Mouse (Mus musculus): Measurements from ENCODE around the gene Gm4131. TPM values are rescaled to one million over a fixed set of nuclear protein-coding genes. Genes with fewer than 3 reads are reported as not detected.

Gm4131 gene
- total RNA-seq, 1 experiment: not detected

DNA sequence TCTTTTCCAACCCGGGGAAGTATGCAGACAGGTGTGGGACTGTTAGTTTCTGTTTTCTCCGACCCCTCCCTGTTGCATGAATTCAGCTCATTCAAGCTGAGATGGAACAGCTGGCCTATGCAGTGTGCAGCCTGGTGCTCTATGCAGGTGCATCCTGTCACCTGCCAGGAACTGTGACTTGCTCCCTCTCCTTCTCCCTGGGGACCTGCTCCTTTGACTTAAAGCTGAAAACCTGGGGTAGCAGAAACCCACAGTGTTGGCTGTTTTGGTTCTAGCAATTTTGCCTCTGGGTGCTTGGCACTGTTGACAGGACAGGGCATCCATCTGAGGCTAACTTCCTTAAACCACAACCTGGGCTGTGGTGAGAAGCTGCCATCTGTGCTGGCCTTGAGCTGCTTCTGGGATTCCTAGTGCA is 141.4 kb downstream of the Gm4131 start:
- in situ Hi-C loops (cut with MboI; ENCODE audit: low sequenced_read_pairs in 2 of 2, unreplicated experiment in 2 of 2): no loop called here

DNA sequence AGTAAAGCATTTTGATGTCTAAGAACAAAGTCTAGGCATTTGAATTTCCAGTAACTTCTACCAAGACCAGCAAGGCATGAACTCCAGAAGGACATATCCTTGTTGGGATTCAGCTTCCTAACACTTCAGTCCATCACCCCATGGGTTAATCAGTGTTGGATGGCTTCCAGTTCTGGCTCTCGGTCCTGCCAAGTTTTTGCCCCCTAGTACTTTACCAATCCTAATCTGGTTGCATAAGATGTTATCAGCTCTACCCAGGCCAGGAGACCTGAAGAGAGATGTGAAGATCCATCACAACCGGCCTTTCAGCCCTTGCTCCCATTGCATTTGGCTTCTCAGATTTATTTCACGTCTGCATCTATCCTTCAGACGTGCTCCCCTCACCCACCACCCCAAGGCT is 144.5 kb downstream of the Gm4131 start:
- no peak for DNase-seq (ENCODE audit: low read depth, low spot score)
- in situ Hi-C loops (cut with MboI; ENCODE audit: low sequenced_read_pairs in 2 of 2, unreplicated experiment in 2 of 2): no loop called here
- no peak for TF ChIP-seq HCFC1 (IDR thresholded peaks at IDR 0.05; ENCODE audit: borderline replicate concordance, insufficient read depth, low read length)
- Histone ChIP-seq H3K36me3 (ENCODE audit: control insufficient read depth, insufficient read depth, low read length, poor library complexity, severe bottlenecking) (no peaks in the 10 kb centered on the region), H3K9ac (ENCODE audit: insufficient read depth, low read depth, low read length, poor library complexity, severe bottlenecking) (no peak overlapping the region), H3K9me3 (ENCODE audit: control insufficient read depth, insufficient read depth, low read depth, low read length) (no peaks in the 10 kb centered on the region), H3K4me3 (ENCODE audit: insufficient read depth in 1 of 2, low read depth in 1 of 2, low read length in 2 of 2, poor library complexity in 1 of 2, severe bottlenecking in 1 of 2) (no peak overlapping the region), H3K4me1 (ENCODE audit: control insufficient read depth in 2 of 2, insufficient read depth in 2 of 2, low read length in 2 of 2, poor library complexity in 1 of 2) (no peaks in the 10 kb centered on the region), H3K27ac (ENCODE audit: insufficient read depth, low read depth, low read length, poor library complexity, severe bottlenecking) (no peak overlapping the region)

More for the DNA sequence above, 141.4 kb downstream of the Gm4131 start:
- DNase-seq (ENCODE audit: low read depth, low spot score): no peak
- no peak overlapping the region for H3K9ac ChIP-seq (ENCODE audit: insufficient read depth, low read depth, low read length, poor library complexity, severe bottlenecking)
- H3K4me3 ChIP-seq (ENCODE audit: insufficient read depth in 1 of 2, low read depth in 1 of 2, low read length in 2 of 2, poor library complexity in 1 of 2, severe bottlenecking in 1 of 2): no peak overlapping the region
- H3K4me1 ChIP-seq (ENCODE audit: control insufficient read depth in 2 of 2, insufficient read depth in 2 of 2, low read length in 2 of 2, poor library complexity in 1 of 2): no peaks in the 10 kb centered on the region
- no peaks in the 10 kb centered on the region for H3K36me3 ChIP-seq (ENCODE audit: control insufficient read depth, insufficient read depth, low read length, poor library complexity, severe bottlenecking)
- no peaks in the 10 kb centered on the region for H3K9me3 ChIP-seq (ENCODE audit: control insufficient read depth, insufficient read depth, low read depth, low read length)
- H3K27ac ChIP-seq (ENCODE audit: insufficient read depth, low read depth, low read length, poor library complexity, severe bottlenecking): no peak overlapping the region
- TF ChIP-seq CHD2 (IDR thresholded peaks at IDR 0.05; ENCODE audit: low read depth, low read length) (no peak), HCFC1 (IDR thresholded peaks at IDR 0.05; ENCODE audit: borderline replicate concordance, insufficient read depth, low read length) (no peak), ZC3H11A (IDR thresholded peaks at IDR 0.05; ENCODE audit: borderline replicate concordance, low read depth, low read length) (no peak), ZNF384 (IDR thresholded peaks at IDR 0.05; ENCODE audit: low read depth, low read length) (no peak), MAFK (IDR thresholded peaks at IDR 0.05; ENCODE audit: insufficient read depth, low read depth, low read length) (no peak)

DNA sequence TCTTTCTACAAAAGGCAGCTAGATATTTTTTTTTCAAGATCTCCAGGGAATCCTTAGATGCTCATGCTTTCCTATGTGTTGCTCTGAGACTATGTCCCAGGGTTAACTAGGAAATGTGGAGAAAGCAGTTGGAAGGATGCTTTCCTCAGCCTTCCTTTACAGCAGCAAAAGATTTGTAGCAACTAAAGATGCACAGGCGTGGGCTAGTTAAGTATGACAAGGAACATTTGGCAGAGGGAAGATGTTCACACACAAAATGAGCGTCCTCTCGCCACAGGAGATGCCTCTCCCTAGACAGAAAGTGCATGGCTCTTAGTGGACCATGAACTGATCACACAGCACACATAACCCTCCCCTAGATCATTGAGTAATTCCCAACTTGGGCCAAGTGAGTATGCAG is 149.2 kb downstream of the Gm4131 start:
- Histone ChIP-seq H3K9ac (ENCODE audit: insufficient read depth, low read depth, low read length, poor library complexity, severe bottlenecking) (no peak overlapping the region), H3K4me1 (ENCODE audit: control insufficient read depth in 2 of 2, insufficient read depth in 2 of 2, low read length in 2 of 2, poor library complexity in 1 of 2) (no peaks in the 10 kb centered on the region), H3K36me3 (ENCODE audit: control insufficient read depth, insufficient read depth, low read length, poor library complexity, severe bottlenecking) (no peaks in the 10 kb centered on the region), H3K4me3 (ENCODE audit: insufficient read depth in 1 of 2, low read depth in 1 of 2, low read length in 2 of 2, poor library complexity in 1 of 2, severe bottlenecking in 1 of 2) (no peak overlapping the region), H3K9me3 (ENCODE audit: control insufficient read depth, insufficient read depth, low read depth, low read length) (no peaks in the 10 kb centered on the region), H3K27ac (ENCODE audit: insufficient read depth, low read depth, low read length, poor library complexity, severe bottlenecking) (no peak overlapping the region)
- TF ChIP-seq HCFC1 (IDR thresholded peaks at IDR 0.05; ENCODE audit: borderline replicate concordance, insufficient read depth, low read length) (no peak), CHD2 (IDR thresholded peaks at IDR 0.05; ENCODE audit: low read depth, low read length) (no peak), MAFK (IDR thresholded peaks at IDR 0.05; ENCODE audit: insufficient read depth, low read depth, low read length) (no peak), ZC3H11A (IDR thresholded peaks at IDR 0.05; ENCODE audit: borderline replicate concordance, low read depth, low read length) (no peak), ZNF384 (IDR thresholded peaks at IDR 0.05; ENCODE audit: low read depth, low read length) (no peak)
- no peak for DNase-seq (ENCODE audit: low read depth, low spot score)
- in situ Hi-C loops (cut with MboI; ENCODE audit: low sequenced_read_pairs in 2 of 2, unreplicated experiment in 2 of 2): no loop called here

DNA sequence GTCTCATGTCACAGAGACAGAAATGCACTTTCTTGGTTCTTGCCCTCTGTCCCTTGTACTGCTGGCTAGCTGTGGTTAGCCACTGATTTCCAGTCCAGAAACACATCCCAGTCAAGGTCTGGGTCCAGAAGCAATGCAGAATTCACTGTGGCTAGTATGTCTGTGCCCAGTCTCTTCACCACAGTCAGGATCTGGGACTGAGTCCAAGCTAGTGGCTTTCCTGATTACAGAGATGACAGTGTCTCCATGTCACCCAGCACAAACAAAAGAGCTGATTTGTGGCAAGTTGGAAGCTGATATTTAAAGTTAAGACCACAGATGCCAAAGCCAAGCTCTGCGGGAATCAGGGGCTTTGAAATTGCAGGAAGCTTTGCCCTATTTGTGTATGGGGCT is 150.0 kb downstream of the Gm4131 start:
- no peaks in the 10 kb centered on the region for H3K4me1 ChIP-seq (ENCODE audit: control insufficient read depth in 2 of 2, insufficient read depth in 2 of 2, low read length in 2 of 2, poor library complexity in 1 of 2)
- no peak for TF ChIP-seq ZC3H11A (IDR thresholded peaks at IDR 0.05; ENCODE audit: borderline replicate concordance, low read depth, low read length)
- TF ChIP-seq ZNF384 (IDR thresholded peaks at IDR 0.05; ENCODE audit: low read depth, low read length): no peak
- no peak for TF ChIP-seq HCFC1 (IDR thresholded peaks at IDR 0.05; ENCODE audit: borderline replicate concordance, insufficient read depth, low read length)
- no peak for TF ChIP-seq CHD2 (IDR thresholded peaks at IDR 0.05; ENCODE audit: low read depth, low read length)
- no peak for TF ChIP-seq MAFK (IDR thresholded peaks at IDR 0.05; ENCODE audit: insufficient read depth, low read depth, low read length)
- no peaks in the 10 kb centered on the region for H3K9me3 ChIP-seq (ENCODE audit: control insufficient read depth, insufficient read depth, low read depth, low read length)
- no peak overlapping the region for H3K9ac ChIP-seq (ENCODE audit: insufficient read depth, low read depth, low read length, poor library complexity, severe bottlenecking)
- no peak overlapping the region for H3K4me3 ChIP-seq (ENCODE audit: insufficient read depth in 1 of 2, low read depth in 1 of 2, low read length in 2 of 2, poor library complexity in 1 of 2, severe bottlenecking in 1 of 2)
- DNase-seq (ENCODE audit: low read depth, low spot score): no peak
- H3K36me3 ChIP-seq (ENCODE audit: control insufficient read depth, insufficient read depth, low read length, poor library complexity, severe bottlenecking): no peaks in the 10 kb centered on the region
- no peak overlapping the region for H3K27ac ChIP-seq (ENCODE audit: insufficient read depth, low read depth, low read length, poor library complexity, severe bottlenecking)
- in situ Hi-C loops (cut with MboI; ENCODE audit: low sequenced_read_pairs in 2 of 2, unreplicated experiment in 2 of 2): no loop called here

DNA sequence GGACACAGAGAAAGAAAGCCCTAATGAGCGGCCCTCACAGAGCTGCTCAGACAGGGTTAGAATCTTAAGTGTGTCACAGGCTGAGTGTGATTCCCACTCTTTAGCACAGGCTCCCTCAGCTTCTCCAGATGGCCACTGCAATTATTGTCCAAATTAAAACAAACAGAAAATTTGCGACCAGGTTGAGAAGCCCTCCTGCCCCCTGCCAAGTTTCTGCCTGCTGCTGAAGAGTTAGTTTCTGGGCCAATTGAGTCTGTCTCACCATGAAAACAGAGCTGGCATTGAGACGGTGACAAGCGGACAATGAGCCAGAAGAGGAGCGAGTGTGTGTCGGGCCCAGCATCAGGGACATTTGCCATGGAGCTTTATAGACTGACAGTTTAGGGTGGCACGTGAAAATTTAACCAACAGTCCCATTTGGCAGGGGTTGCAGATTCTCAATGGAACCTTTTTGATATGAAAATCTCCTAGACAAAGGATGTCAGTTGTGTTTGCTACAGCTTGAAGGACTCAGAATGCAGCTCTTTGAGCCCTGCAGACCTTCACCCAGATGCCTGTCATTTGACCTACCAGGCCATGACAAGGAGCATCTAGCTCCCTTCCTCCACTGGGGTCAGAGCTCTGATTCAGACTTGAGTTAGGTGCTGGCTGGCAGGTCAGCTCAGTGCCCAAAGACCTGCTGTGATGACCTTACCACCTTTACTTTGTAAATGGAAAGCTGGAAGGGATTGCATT is 150.5 kb downstream of the Gm4131 start:
- in situ Hi-C loops (cut with MboI; ENCODE audit: low sequenced_read_pairs in 2 of 2, unreplicated experiment in 2 of 2): no loop called here
- Histone ChIP-seq H3K27ac (ENCODE audit: insufficient read depth, low read depth, low read length, poor library complexity, severe bottlenecking) (no peak overlapping the region), H3K9ac (ENCODE audit: insufficient read depth, low read depth, low read length, poor library complexity, severe bottlenecking) (no peak overlapping the region), H3K4me1 (ENCODE audit: control insufficient read depth in 2 of 2, insufficient read depth in 2 of 2, low read length in 2 of 2, poor library complexity in 1 of 2) (no peaks in the 10 kb centered on the region), H3K36me3 (ENCODE audit: control insufficient read depth, insufficient read depth, low read length, poor library complexity, severe bottlenecking) (no peaks in the 10 kb centered on the region), H3K9me3 (ENCODE audit: control insufficient read depth, insufficient read depth, low read depth, low read length) (no peaks in the 10 kb centered on the region), H3K4me3 (ENCODE audit: insufficient read depth in 1 of 2, low read depth in 1 of 2, low read length in 2 of 2, poor library complexity in 1 of 2, severe bottlenecking in 1 of 2) (no peak overlapping the region)
- DNase-seq (ENCODE audit: low read depth, low spot score): no peak
- TF ChIP-seq ZNF384 (IDR thresholded peaks at IDR 0.05; ENCODE audit: low read depth, low read length) (no peak), HCFC1 (IDR thresholded peaks at IDR 0.05; ENCODE audit: borderline replicate concordance, insufficient read depth, low read length) (no peak), ZC3H11A (IDR thresholded peaks at IDR 0.05; ENCODE audit: borderline replicate concordance, low read depth, low read length) (no peak), MAFK (IDR thresholded peaks at IDR 0.05; ENCODE audit: insufficient read depth, low read depth, low read length) (no peak), CHD2 (IDR thresholded peaks at IDR 0.05; ENCODE audit: low read depth, low read length) (no peak)

All from ES-E14 (cell line).